Mouse (Mus musculus) ES-CJ7 (cell line): ENCODE measurements around the gene Unc119b.
A peak's percentile ranks its signal among the peaks of the same experiment; 100 is the strongest.
"Not testable (repeated sequence)": the region's sequence is repeated elsewhere in the genome, so short reads cannot be mapped to it uniquely, and the experiment has no call there.

Source experiments
- DNase-seq: peaks from one replicate; pipeline ENCODE4 v3.0.0; 2011; ENCODE audit warnings: low read depth, low spot score

Gene Unc119b

DNA sequence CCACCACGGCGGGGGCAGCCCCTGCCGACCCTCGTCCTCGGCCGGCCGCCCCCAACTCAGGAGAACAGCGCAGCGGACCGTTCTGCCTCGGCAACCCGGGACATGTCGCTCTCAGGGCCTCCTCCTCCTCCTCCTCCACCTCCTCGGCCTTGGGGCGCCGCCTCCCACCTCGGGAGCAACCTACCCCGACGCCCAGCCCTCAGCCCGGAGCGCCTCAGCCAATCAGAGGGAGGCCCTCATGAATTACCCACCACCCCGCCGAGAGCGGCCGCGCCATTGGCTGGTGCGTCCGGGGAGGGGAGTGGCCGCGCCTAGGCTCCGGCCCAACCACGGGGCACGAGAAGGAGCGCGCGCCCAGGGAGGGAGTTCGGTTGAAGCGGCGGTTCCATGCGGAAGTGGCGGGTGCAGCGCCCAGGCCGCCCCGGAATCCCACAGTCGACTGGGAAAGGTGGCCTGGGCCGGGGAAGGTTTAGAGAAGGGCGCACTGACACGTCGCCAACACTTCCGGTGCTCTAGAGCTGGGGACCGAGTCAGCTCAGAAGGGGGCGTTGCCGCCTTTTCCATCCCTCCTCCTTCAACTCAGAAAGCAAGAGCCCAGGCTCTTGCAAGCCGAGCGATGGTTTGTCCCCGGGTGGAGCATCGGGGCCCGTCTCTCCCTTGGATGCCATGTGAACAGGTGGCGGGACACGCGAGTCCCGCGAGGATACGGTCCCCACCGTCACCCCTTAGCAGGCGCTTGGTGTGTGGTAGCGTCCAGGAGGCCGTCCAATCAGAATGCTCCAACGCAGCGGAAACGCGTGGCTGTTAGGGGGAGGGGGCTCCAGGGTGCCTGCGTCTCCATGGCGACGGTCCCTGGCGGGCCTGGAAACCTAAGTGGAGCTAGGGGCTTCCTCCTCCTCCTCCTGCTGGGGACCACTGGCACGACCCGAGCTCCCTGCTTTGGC lies 23.5 kb upstream of the Unc119b start, which contains the start of gene Mlec:
Gene Mlec, minus strand, starts transcription at position 140 of the 944 bp plus-strand sequence.
- peak; percentile 98 for DNase-seq

DNA sequence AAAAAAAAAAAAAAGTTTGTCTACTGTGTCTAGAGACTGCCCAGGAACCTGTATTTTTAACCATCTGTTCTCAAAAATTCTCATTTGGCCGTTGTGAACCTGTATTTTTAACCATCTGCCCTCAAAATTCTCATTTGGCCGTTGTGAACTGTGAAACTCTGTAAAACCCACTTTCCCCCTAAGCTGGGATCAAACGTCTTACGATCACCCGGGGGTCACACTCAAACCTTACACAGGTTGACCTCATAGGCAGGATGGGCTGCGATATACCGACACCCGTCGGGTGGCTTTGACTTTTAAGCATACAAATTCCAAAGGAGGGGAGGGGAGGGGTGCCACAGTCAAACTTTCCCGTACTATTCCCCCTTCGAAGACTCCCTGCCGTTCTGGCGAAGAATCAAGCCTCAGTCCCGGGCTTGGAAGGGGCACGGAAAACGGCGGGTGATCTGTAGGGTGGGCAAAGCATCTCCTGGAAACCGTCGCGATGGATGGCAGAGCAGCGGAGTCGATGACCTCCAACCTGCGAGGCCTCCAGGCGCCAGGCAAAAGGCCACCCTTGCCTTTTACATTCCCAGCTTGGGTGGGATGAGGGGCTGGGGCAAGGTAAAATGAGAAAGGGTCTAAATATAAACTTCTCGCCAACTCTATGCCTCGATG lies 22.3 kb upstream of the Unc119b start:
- DNase-seq, result peak; percentile 64

DNA sequence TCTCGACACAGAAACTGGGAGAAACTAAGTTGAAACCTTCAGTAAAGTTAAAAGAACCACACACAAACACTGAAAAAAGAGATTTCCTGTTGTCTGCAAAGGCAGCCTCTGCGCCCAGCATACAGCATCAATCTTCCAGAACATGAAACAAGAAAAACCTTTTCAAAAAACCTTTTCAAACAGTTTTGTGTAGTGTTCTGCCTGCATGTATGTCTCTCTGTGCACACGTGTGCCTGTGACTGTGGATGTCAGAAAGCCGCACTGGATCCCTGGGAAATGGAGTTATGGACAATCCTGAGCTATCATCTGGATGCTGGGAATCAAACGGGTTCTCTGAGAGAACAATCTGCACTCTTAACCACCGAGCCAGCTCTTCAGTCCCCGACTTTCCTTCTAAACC lies 21.6 kb upstream of the Unc119b start:
- DNase-seq, result no peak

DNA sequence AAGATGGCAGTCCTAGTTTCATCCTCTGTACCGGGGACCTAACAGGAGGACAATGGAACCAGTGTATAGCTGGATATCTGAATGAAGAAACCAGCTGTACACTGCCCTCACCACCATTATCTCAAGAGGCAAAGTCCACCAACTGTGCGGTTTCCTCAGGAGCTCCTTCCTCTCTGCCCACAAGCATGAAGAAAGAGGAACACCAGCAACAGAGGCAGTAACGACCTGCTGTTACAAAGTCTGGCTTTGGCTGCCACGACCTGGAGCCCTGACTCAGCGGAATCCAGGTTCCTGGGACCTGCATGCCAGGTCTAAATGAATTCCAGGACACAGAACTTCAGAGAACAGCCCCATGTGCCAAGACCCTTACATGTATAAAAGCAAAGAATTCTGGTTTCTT lies 21.1 kb upstream of the Unc119b start:
- DNase-seq, result no peak

DNA sequence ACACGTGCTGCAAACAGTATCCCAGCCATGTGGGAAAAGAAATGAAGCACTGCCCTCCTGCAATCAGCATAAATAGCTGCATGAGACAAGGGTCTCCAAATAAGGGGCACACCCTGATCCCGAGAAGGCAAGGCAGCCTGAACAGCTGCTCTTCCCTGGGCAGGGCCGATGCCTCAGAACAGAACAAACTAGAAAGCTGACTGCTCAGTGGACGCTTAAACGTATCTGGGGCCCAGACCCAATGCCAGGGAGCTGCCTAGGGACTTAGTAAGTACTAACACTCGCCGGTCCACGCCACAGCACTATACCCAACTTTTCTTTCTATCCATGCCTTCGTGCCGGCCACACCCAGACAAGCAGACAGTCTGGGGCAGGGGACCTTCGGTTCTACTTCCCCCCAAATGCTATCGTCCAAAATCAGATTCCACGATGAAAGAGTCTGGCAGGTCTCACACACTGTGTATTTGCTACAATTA lies 20.4 kb upstream of the Unc119b start:
- DNase-seq, result peak; percentile 69

DNA sequence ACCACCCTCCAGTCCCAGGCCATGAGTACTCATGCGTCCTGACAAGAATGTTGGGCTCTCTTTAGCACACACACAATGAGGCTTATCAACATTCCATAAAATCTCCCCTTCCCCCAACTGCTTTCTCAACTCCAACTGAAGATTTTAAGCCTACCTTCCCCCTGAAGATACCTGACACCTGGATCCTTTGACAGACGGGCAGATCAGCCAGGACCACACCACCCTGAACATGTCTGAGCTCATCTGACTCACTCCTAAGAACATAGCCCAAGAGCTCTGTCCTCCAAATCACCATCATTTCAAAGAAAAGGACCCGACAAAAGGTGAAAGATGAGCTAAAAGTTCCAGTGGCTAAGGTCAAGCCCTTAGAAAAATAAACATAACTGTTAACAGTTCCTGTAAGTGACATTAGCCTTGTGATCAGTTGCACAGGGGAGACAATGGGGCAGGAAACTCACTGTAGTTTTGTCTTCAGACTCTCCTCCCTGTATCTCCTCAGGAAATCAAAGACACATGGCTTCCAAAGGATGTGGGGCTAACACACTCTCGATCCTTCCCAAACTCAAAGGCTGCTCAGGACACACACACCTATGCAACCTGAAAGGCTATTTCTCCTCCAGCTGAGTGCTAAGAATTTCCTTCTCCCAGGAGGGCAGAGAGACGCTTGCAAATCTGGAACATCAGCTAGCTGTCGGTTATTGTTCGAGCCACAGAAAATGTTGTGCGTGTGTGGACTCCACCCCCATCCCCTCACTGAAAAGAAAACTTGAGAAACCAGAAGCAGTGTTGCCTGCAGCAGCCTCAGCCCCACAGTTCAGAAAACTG lies 17.6 kb upstream of the Unc119b start:
- peak; percentile 52 for DNase-seq

DNA sequence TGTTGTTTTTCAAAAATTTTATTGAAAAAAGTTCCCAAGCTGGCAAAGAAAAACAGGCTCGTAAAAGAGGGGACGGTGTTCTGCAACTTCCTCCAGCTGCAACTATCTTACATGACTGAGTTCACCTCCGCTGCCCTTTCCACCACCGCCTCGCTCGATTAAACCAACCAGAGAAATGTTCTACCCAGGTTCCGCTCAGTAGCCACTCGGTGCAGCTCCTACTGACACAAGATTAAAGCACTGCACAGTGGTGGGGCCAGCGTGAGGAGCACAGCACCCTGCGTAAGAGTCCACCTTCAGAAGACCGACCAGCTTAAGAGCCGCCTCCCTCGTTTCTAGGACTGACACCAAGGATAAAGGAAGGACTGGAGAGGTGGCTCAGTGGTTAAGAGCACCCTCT lies 16.7 kb upstream of the Unc119b start:
- DNase-seq, result no peak

DNA sequence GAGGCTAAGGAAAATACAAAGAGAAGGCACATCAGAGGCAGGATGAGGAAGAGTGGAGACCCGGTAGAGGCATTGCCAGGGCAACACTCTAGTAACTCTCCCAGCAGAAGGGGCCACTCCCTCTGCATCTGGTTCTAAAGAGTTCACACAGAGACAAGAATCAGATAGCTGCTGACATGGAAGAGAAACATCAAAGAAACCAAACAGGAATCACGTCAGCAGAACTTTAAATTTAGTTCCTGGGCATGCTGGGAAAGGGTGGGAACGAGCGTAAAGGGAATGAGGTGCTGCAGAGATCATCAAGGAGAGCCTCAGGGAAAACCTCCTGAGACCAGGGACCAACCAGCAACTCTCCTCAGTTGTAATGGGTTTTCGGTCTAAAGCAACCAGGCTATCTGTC lies 16.2 kb upstream of the Unc119b start:
- no peak for DNase-seq

DNA sequence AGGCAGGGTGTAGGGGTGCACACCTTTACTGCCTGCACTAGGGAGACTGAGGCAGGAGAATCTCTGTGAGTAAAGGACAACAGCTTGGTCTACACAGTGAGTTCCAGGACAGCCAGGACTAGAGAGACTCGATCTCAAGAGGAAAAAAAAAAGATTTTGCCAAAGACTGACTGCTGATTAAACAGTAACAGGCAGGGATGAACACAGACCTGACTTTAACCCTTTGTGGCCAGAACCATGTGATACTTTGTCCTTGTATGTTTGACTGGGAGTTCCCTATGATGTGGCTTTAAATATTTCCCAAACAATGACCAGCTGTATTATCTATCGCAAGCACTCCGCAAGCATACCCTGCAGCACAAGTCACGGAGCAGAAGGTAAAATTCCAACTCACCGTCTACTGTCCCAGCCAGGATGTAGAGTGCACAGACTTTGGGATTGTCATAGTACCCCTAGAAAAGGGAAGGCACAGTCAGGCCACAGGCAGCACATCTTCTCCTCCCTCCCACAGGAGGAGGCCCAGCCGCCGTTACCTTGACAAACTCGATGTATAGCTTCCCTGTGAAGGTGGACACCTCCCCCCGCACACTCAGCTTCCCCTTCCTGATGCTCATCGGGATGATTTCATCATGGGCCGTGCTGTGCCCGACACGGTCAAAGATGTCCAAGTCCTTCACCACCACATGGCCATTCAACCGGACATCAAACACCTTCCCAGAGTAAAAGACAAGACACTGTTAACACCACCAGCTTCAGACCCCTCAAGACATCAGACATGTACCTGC lies 15.1 kb upstream of the Unc119b start:
- no peak for DNase-seq

DNA sequence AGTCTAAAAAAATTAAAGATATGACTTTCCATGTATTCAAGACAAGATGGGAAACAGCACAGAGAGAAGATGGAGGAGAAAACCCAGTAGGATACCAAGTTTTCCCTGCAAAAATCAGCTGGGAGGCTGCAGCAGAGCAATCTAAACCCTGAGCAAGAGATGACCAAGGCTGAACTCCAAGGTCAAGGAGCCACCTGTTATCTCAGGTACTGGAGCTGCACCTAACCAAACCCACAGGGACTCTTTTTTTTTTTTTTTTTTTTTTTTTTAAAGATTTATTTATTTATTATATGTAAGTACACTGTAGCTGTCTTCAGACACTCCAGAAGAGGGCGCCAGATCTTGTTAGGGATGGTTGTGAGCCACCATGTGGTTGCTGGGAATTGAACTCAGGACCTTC lies 14.1 kb upstream of the Unc119b start:
- not testable (repeated sequence) for DNase-seq

DNA sequence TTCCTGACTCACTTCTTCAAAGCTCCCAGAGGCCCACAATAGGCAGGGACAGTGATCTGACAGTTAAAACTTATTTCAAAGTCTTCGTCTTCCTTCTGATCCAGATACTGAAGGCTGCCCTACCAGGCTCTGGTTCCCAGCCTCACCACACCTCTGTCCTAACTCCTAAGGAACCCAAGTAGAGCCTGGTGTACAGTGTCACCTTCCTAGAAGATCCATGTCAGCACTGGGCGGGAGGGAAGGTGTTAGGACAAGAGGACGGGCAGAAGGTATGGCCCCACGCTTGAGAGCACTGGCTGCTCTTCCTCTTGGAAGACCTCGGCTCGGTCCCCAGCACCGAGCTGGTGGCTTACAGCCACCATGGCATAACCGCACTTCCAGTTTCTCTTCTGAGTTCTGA lies 13.6 kb upstream of the Unc119b start:
- DNase-seq, result no peak

DNA sequence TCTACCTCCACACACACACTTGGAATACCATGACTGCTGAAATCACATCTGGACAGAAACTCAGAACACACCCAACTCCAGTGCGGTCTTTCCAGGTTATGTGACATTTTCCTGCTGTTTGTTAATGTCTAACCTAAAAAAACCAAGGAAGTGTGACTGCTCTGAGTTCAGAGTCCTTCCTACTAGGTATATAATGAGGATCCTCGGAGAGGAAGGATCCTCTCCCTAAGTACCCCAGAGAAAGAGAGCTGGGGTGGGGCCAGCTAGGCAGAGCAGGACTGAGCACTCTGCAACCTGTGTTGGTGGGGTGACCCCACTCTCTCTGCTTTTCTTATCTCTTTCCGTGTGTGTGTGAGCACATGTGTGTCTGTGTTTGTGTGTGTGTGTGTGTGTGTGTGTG lies 12.6 kb upstream of the Unc119b start:
- DNase-seq, result no peak

DNA sequence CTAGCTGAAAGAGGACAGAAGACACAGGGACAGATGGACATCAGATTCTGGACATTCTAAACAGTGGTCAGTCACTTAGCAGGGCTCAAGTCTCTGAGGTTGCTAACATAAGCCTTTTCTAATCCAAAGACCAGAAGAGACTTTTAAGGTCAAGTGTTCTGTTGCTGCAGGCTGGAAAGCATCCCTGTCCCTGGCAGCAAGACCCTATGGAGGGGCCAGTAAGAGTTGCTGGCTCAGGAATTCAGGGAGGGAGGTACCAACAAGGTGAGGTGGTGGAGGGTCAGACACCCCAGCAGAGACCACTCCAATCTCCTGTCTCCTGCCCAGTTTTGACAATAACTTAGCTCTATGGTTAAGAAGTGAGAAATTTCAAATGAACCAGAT lies 12.0 kb upstream of the Unc119b start:
- DNase-seq, result no peak

DNA sequence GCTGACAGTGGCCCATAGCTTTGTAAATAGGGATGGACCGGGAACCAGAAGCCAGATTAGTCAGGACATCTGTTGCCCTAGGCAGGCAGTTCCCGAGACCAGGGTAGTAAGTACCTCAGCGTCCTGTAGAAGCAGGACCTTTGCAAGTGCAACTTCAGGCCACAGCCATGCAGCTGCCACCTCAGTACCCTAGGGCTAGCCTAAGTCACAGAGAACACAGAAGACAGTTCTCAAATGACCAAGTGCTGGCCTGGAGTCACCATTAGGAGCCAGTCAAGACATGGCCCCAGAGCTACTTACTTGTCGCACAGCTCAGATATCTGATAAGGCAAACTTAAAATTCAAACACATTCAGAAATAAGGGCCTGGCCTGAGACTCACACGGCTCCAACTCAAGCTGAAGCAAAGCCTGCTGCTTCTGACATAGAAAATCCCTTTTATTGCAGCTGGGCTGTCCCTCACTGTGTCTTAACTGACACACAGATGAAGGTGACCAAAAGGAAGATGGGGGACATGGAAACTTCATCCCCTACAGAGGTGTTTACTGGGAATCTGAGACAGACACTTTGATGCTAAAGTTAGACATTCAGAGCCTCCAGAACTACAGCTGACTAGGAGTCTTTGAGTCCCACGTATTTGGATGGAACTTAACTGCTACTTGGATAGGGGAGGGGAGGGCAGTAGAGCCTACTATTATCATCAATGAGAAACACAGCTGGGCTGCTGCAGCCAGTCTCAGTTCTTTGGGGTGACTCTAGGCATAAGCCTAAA lies 11.4 kb upstream of the Unc119b start:
- no peak for DNase-seq

DNA sequence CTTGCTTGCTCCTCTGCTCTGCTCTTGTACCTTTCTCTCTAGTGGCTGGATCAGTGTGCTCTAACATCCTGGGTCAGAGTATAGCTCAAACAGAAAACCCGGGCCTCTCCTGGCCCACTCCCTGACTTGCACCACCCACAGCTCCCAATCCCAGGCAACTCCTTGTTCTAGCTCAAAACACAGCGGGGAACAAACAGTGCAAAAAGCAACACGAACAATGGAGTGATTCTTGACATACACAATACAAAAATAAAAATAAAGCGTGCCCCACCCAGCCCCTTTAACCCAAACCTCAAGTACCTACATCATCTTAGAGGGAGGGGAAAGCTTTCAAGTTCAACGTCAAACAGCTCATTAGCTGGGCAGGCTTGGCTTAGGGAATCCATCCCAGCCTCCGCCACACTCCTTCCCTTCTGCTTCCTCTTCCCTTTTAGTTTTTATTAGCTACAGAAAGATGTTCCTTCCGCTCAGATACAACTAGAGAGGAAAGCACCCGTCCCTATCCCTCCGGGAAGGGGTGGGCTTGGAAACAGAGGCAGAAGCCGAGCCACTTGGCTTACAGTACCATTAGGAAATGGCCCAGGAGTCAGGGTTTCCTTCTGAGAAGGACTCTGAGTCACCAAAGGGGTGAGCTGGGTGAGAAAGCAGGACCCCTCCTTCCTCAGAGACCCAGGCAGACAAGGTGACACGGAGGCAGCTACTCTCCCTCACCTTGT lies 10.6 kb upstream of the Unc119b start:
- peak; percentile 81 for DNase-seq

DNA sequence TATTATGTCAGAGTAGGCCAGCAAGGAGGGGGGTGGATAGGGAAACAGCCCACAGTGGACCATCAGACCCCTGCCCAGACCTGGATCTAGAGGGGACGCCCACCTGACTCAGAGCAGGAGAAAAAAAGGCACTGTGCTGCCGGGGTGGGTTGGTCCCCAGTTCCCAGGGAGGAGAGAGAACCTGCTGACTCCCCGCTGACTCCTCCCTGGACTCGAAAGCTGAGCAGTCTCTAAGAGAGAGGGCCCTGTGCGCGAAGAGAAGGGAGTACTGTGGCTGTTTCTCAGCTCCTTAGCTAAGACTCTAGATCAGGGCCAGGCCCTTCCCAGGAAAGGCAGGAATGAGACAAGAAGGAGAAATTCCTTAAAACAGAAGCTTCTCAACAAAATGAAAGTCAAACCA lies 9.7 kb upstream of the Unc119b start:
- DNase-seq, result no peak

DNA sequence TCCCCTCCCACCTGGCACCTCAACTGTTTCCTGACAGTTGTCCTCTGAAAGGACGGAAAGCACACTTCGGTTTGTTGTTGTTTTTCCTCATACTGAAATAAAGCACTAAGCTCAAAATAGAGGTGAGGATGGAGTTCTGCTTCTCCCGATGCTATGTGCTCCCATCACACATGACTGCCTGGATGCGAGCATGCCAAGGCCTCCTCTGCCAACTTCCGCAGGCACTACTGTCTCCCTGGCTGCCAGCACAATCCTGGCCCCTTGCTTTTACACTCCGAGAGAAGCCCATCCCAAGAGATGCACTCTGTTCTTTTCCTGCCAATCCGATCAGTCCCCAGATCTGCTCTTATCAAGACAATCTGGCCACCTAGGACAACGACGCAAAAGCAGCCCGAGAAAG lies 8.8 kb upstream of the Unc119b start:
- DNase-seq, result no peak

DNA sequence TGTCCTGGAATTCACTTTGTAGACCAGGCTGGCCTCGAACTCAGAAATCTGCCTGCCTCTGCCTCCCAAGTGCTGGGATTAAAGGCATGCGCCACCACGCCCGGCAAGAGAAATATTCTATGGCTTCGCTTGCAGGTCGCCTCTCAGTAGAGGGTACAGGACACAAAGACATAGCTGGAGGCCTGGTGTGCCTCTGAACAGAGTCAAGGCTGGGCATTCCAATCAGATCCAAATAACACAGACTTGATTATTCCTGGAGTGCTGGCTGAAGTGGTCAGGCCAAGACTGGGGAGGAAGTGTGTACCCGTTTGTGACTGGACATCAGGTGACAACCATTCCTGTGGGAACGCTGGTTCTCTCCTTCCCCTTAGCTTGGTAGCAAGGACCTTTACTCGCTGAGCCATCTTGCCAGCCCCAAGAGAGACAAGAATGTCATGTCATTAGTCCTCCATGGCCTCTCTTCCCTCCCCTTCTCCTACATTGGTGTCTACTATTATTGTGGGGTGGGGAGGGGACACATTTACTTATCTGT lies 7.5 kb upstream of the Unc119b start:
- DNase-seq, result peak; percentile 49

DNA sequence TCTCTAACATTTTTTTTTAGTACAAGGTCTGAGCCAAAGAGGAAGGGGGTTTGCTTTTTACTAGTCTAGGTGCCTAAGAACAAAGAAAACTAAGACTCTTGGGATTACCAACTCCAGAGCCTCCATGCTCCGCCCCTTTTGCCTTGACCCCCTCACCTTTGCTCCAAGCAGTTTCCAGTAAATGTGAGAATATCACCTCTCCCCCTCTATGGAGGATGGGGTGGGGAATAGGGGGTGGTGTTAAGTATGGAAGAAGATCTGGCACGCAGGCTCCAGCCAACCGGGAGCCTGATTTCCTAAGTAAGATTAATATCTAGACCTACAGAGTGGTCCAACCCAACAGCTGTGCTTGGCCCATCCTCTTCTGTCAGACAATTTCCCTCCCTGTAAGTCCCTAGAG lies 6.0 kb upstream of the Unc119b start:
- DNase-seq, result peak; percentile 92

DNA sequence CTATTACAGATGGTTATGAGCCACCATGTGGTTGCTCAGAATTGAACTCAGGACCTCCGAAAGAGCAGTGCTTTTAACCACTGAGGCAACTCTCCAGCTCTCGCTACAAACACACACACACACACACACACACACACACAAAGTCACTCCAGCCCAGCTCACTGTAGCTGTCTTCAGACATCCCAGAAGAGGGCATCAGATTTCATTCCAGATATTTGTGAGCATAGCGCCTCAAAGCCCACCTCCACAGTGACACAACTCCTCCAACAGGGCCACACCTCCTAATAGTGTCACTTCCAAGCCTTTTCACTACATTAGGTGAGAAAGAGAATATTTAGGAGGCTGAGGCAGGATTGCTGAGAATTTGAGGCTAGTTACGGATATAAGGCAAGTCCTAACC lies 4.3 kb upstream of the Unc119b start:
- no peak for DNase-seq
